Mouse (Mus musculus): ENCODE data around the gene Fancc.

GRCm38 (mm10) chr13:63524608-63525570, 27.8 kb upstream of the Fancc start:
- no peak for TF ChIP-seq CTCF (IDR thresholded peaks at IDR 0.05; ENCODE audit: low read depth)
- TF ChIP-seq EP300 (IDR thresholded peaks at IDR 0.05; ENCODE audit: low read depth), result no peak
